Mouse (Mus musculus): ENCODE results near the gene Gtf3a. TPM values are rescaled to one million over a fixed set of nuclear protein-coding genes. Genes with fewer than 3 reads are reported as not detected.
"Not testable (repeated sequence)": the region's sequence is repeated elsewhere in the genome, so short reads cannot be mapped to it uniquely, and the experiment has no call there.

Gene Gtf3a
- total RNA-seq, 4 experiments from 2014 or later = 20.9 to 24.1 (median 22.4) TPM

DNA sequence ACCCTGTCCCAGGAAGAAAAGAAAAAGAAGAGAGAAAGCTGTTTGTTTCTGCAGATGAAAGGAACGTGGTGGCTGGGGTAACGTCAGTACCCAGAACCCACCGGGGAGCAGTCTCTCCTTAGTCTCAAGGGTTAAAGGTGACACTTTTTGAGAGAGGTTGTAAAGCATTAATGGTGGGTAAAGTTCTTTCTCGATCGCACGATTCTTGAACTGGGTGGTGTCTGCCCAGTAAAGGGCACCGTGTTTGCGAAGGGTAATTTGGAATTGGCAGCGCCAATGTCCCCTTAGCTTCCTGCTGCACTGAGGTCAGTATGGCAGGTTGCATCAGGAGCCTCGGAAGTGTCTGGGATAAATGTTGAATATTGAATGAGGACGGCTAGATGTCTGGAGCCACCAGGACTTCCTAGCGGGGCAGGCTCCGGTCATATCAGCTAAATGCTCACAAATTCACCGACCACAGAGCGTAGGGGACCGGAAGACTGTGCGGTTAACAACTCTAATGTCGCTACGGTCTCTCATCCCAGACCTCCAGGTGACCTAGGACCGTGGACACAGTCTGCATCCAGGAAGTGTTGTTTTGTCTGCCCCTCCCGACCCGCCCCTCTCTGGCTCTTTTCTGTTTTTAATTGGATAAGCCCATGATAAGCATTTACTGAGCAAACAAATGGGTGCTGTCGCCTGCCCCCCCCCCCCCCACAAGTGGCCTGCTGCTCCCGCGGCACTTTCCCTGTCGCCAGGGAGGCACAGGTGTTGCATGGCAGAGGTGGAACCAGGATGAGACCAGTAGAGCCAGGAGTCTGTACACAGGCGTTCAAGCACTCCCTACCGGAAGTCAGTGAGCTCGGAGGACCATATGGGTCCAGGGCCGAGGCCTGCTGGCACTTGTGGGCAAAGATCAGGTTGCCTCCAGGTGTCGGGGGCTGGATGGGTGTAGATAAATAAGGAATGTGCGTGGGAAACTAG lies 10.6 kb upstream of the Gtf3a start:
- DNase-seq (ENCODE audit: low spot score in 2 of 2) = no peak

DNA sequence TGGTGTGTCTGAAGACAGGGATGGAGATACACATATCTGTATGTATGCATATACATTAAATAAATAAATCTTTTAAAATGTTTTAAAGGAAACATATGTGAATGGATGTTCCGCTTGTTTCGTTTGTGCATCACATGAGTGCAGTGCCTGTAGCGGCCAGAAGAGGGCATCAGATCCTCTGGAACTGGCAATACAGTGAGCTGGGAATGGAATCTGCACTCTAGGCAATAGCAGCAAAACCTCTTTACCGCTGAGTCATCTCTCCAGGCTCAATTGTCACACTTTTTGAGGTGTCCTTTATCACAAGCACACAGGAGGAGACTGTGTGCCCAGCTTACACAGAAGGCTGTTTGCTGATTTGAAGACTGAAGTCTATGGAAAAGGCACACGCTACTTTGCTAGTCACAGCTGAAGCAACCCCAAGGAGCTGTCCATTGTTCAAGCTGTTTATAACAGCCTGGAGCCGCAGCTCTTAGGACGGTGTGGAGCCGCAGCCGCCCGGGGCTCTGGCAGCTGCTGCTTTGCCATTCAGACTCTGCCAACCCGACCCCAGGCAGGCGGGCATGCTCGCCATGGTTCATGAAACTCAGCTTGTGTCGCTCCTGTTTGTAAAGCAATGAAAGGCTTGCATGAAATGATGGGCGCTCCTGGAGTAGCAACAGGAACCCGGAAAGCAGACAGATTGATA lies 9.2 kb upstream of the Gtf3a start:
- no peak for DNase-seq (ENCODE audit: low spot score in 2 of 2)

DNA sequence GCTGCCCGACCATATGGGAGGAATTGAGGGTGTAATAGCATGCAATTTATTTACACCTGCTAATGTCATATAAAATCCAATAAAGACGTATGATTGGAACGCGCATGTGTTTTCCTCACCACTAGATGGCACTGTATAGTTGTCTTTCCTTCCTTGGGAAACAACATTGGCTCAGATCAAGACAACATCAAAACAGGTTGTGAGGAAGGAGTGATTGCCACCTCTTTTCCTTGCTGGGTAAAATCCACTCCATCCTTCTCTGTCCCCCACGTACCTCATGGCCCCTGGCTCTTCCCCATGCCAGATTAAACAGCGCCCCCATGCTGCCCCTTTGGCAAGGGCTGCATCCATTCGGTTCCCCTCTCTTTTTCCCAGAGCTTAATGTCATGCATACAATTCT lies 8.2 kb upstream of the Gtf3a start:
- no peak for DNase-seq (ENCODE audit: low spot score in 2 of 2)

DNA sequence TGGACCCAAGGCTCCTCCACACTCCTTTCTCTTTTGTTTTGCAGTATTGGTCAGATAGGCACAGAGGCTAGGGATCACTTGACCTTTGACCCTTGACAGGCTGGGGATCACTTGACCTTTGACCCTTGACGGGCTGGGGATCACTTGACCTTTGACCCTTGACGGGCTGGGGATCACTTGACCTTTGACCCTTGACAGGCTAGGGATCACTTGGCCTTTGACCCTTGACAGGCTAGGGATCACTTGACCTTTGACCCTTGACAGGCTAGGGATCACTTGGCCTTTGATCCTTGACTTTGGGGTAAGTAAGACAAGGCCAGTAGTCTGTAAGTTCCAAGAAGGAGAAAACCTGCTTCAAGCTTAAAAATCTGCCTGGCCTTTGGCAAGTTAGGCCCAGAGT lies 6.5 kb upstream of the Gtf3a start:
- not testable (repeated sequence) for DNase-seq (ENCODE audit: low spot score in 2 of 2)

DNA sequence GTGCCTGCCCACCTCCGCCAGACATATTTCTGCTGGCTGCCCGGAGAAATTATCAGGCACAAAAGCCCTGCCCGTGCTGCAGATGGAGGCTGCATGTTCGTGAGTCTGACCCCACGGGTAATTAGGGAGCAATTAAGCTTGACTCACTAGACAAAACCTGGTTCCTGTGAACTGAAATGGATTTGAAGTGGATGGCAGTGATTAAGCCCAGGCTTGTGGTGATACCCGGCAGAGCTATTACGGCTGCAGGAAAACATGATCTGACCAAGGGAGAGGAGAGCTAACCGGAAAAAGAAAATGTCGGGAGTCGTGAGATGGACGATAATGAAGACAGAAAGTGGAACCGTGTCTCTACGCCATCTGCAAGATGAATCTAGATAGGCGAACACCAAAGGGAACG lies 5.5 kb upstream of the Gtf3a start:
- DNase-seq (ENCODE audit: low spot score in 2 of 2) = no peak

DNA sequence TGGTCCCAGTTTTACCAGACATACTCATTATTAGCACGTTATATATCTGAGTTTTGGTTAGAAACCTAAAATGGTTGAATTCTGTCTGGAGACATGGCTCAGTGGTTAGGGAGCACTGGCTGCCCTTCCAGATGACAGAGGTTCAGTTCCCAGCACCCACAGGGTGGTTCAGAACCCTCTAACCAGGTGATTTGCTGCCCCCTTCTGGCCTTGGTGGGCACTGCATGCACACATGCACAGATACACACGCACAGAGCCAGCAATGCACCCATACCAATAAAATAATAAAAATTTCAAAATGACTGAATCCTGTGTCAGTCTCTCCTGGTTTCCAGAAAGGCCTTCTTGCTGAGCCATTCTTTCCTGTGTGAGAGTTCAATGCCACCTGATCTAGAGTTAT lies 3.9 kb upstream of the Gtf3a start:
- no peak for DNase-seq (ENCODE audit: low spot score in 2 of 2)

DNA sequence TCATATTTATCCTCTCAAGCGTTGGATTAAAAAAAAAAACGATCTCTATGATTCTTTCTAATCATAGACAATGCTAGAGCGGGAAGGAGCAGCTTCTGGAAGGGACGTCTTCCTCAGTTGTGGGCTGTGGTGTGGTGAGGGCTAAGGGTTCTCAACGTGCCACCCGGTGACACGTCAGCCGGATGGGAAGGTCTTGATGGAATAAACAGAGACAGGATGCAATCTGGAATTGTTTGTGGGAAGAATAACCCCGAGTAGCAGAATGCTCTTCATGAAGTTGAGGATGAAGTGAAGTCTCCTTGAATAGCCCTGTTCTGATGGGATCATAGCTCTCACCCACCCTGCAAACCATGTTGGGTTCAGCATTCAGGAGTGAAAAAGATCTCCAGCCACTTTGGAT lies 1.8 kb upstream of the Gtf3a start:
- no peak for DNase-seq (ENCODE audit: low spot score in 2 of 2)

DNA sequence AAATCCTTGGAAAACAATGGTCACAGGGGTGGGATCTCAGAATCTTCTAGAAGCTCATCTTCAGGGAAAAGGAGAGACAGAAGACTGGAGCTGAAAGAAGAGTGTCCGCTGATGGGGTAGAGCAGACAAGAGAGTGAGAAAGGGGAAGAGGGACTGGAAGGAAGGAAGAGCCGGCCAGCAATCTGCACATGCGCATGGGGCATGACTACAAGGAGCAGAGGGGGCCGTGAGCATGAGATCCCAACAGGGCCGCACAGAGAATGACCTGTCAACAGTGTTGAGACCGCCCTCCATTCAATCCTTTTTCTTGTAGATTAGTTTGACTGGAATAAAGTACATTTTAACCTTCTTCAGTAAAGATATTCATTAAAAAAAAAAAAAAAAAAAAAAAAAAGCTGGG lies 960 bp upstream of the Gtf3a start:
- DNase-seq (ENCODE audit: low spot score in 2 of 2) = no peak

DNA sequence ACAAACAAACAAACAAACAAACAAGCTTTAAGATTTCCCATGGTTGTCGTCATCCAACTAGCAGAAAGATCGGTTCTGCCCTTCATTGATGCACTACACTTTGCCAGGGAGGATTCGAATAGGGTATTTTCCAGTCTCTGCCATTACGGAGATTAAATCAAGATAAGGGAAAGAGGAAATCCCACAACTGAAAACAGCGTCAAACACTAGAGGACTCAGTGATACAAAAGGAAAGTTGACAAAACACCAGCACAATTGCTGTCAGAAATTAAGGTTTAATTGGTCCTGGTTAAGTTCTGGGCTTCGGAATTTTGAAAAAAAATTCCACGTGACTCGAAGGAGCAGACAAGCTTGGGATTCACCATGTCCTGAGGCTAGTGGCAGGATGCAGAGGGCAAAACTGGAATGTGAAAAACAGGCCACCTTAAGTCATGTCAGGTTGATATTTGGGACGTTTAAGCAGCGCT lies 383 bp upstream of the Gtf3a start:
- no peak for DNase-seq (ENCODE audit: low spot score in 2 of 2)

DNA sequence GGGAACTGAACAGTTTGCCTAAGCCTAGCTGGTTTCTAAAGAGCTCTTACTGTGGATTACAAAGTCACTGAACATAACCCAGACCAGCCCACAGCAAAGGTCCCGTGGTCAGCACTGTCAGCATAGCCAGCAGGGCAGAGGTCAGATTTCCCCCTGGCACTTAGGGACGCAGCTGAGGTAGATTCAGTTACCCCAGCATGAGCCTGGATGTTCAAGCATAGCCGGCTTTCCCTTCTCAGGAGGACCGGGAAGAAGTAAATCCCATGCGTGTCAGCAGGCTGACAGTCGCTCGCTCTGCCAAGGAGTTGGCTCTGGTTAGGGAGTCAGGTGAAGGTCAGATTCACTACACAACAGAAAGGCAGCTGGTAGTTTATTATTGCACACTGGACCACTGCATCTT lies 6.1 kb downstream of the Gtf3a start:
- DNase-seq (ENCODE audit: low spot score in 2 of 2) = no peak

DNA sequence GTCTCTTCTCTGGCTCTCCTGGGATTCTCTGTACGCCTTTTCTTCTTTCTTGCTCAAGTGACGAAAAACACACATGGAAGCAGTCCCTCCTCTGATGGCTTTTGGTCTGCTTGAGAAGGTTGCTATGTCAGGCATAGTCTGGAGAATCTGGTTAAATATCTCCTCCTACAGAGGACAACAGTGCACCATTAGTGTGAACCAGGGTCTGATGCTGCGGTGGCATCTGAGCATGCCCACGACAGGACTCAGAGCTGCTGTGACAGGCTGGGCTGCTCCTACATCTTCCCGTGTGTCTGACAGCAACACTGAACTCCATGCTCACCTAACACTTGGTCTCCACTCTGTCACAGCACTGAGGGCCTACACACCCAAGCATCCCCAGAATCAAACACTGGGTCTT lies 7.2 kb downstream of the Gtf3a start:
- DNase-seq (ENCODE audit: low spot score in 2 of 2) = no peak

DNA sequence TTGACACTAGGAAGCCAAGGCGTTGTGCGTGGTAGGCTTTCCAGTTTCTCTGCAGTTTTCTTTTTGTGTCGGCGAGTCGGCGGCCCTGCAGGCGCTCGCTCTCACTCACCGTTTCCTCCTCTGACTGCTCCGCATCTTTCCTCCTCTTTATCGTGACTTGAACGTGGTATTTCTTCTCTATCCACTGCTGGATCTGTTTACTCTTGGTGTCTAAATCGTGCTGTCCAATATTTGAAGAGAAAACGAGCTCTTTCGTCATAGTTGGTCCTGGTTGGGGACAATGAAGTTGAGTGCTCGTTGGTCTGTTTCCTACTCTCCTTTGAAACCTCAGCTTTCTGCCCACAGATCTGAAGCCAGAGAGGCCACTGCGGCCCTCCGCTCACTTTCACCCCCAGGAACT lies 8.2 kb downstream of the Gtf3a start:
- no peak for DNase-seq (ENCODE audit: low spot score in 2 of 2)

DNA sequence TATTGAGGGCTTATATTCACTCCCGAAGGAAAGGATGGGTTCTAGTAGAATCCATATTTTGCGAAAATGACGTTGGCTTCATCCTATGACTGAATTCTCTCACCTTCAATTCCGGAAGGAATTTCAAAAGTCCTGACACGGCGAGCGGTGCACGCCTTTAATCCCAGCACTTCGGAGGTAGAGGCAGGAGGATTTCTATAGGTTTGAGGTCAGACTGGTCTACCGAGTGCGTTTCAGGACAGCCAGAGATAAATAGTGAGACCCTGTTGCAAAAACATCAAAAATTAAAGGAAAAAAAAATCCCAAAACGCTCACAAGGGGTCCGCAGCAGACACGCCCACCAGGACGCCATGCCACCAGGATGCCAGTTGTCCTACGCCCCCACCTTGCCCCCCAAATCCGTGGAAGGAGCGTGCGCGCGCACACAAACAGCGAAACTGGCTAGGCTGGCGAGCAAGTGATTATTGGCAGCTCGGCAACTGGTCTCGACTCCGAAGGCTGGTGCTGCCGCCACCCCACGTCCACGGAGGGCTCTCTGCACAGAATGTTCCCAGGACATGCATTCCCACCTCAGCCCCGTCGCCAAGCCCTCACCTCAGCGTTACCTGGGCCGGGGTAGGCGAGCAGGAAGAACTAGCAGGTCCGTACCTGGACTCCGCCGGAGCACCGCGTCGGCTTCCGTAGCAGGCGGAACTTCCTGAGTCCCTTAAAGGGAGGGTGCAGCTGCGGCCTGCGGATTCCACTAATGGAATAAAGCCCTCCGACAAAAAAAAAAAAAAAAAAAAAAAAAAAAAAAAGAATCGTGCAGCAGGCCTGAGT lies 14.9 kb downstream of the Gtf3a start, which contains the start of gene Mtif3:
Gene Mtif3 (minus strand): TSS at position 683 of the 819 bp plus-strand sequence.
- peak; percentile 70 to 81 for DNase-seq (ENCODE audit: low spot score in 2 of 2)

DNA sequence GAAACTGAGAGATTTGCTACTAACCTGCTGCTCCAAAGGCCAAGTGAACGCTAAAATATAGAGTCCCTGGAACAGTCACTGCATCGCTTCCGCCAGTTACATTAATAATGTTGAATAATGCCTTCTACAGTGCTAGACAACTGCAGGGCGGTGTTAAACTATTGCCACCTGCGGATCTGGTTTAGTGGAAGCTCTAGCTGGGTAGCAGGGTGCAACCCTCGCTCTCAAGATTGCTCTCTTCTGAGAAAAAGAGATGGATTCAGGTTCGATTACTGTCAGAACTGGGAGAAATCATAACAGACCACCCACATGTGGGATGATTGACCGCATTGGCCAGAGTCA lies 15.5 kb downstream of the Gtf3a start:
- no peak for DNase-seq (ENCODE audit: low spot score in 2 of 2)

DNA sequence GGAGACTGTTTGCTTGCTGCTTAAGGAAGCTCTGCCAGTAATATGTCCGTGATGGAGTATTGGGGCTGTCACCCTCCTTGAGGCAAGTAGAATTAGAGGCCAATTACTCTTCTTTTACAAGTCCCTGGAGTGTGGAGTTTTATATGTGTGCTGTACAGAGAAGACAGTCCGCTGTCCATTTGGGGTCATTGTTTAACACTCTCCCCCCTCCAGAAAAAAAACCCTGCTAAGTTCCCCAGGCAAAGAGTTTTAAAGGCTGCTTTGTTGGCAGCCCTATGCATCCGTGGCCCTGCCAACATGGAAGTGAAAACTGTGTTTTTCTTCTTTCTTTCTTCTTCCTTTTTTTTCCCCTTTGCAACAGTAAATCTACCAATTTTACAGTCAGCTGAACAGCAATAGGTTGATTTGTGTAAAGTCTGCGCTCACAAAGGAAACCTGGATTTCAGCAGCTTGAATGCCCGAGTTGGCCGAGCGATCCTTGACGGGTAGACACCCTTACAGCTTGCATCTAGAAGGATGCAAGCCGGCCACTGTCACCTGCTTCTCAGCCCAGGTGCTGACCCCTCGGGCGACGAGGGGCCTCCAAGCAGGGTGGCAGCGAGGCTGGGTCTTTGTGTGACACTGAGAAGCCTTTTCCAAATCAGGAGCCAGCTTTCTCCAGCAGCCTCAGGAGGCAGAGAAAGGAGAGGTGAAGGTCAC lies 20.4 kb downstream of the Gtf3a start:
- no peak for DNase-seq (ENCODE audit: low spot score in 2 of 2)

DNA sequence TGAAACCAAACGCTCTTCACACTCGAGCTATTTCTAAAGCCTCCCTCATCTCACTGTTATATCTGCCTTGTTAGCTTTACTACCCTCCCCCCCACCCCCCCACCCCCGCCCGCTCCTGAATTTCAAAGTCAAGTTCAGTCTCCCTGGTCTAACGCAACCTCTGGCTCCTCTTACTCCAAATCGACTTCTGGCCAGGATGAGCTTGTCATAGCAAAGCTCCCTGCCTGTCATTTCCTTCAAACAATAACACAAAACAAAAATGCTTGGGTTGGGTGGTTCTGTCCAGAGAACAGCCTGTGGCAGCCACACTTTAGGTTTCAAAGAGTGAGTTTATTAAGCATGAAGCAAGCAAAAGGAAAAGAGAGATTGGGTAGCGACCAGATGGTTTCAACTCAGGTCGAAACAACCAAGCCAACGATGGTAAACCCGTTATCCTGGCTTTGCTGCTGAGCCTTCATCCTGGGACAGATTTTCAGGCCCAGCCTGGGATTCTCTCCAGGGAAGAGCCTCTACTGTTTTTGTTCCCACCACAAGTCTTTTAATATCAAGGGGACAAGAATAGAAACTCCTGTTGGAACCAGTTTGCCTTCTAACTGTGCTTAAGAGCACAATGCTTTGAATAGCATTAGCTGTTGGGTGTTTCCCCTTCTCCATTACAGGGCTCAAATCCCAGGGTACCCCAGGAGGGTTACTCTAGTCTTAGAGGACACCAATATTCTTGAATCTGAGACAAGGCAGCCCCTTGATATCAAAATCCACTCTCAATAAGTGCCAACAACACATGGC lies 23.5 kb downstream of the Gtf3a start:
- DNase-seq (ENCODE audit: low spot score in 2 of 2) = no peak

DNA sequence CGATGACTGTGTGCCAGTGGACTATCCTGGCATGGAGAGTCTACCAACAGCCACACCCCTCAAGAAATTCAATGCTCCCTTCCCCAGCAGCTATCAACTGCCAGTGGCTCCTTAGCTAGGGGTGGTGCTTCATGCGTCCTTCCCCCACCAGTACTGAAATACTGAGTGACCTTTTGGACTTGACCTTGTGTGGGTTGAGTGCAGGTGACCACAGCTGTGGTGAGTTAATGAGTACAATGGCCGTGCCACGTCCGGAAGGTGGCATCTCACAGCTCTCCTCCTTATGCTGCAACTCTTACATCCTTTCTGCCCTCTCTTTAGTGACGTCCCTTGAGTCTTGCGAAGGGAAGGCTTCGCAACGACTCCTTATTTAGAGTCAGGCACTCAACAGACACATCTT lies 24.9 kb downstream of the Gtf3a start:
- no peak for DNase-seq (ENCODE audit: low spot score in 2 of 2)

DNA sequence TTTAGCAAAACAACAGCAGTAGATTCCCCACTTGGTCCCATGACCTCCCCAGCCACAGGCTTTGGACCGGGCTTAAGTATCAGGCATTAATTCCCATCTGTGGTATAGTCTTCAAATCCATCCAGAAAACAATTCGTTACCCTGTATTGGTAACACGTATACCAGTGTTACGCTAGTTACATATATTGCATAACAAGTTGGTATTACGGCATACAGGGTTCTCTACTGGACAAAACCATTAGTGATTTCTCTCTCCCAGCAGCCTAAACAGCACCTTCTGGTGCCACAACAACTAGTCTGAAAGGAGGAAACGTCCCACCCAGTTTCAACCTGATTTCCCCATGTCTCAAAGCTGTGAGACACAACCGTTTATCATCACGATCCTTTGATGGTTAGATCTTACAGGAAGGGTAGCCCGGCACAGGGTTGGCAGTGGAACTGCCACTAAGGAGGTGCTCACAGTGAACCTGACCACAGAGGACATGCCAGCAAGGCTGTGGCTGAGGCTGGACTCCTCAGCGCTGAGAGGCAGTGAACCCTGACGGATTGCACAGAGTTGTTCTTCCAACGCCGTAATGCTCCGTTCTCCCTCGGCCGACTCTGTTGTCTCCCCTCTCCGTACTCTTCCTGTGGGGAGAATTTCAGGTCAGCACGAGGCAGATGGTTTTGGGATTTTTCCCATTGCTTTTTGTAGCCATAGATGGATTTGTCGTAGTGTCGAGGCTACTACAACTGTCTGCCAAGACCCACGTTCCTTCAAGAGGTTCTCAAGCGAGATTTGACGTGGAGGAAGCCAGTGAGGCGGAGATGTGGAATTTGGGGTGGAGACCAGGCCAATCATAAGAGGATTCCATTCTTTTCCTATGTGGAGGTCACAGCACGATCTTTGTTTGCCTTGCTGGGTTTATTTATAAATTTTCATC lies 25.7 kb downstream of the Gtf3a start:
- no peak for DNase-seq (ENCODE audit: low spot score in 2 of 2)

DNA sequence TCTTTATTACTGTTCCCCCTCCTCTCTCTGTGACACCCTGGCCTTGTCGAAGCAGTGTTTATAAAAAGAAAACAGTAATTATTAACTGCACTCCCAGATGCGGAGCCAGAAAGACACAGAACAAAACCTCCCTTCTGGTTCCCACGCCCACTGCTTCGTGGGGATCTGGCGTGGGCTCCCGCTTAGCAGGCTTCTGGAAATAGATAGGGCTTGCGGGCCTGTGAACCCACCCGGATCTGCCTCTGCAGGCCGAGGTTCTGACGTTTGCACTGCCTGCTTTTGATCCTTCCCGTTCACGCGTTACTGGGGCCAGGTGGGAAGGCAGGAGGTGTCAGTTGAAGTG lies 26.3 kb downstream of the Gtf3a start:
- no peak for DNase-seq (ENCODE audit: low spot score in 2 of 2)
